Mouse (Mus musculus): ENCODE results near the gene Igsf21. TPM values are rescaled to one million over a fixed set of nuclear protein-coding genes. Genes with fewer than 3 reads are reported as not detected.

Igsf21 gene
- polyA plus RNA-seq, 1 experiment = 36.1 TPM

- DNase-seq (ENCODE audit: low read depth) = no peak
- TF ChIP-seq POLR2A (IDR thresholded peaks at IDR 0.05; ENCODE audit: borderline replicate concordance, extremely low read depth, insufficient read depth, insufficient read length, poor library complexity, severe bottlenecking) (no peak), CTCF (IDR thresholded peaks at IDR 0.05; ENCODE audit: borderline replicate concordance, extremely low read depth, insufficient read depth, insufficient read length) (no peak)
Observed at GRCm38 (mm10) chr4:140109626-140109948, 137.0 kb downstream of the Igsf21 start.

DNA sequence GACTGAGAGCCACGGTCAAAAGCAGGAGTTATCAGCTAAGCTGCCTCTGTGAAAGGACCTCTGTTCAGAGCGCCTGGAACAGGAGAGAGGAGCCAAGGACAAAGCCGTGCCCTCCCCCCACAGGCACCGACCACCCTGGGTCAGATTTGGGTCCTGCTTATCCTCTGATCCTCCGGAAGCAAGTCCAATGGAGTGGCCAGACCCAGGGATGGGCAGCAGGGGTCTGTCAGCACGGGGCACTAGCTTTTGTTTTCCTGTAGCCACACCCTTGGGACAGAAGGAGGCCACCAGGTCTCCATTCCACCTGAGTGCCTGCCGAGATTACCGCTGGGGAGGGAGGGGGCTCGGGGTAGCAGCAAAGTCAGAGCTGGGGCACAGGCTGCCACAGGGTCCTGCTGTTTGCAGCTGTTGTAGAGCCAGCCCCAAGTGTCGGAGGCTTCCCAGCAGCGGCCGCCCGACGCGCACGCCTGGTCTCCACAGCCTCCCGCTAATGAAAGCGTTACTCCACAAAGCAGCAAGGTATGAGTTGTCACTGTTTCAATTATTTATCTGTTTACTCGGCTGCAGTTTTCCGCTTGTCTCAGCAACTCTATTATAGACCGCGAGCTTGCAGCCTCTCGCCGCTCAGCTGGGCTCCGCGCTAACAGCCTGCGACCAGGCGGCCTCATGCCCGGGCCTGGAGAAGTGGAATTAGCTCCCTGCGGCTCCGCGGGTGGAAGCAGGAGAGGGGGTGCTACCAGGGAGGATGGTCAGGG is 137.5 kb downstream of the Igsf21 start:
- TF ChIP-seq CTCF (IDR thresholded peaks at IDR 0.05; ENCODE audit: borderline replicate concordance, extremely low read depth, insufficient read depth, insufficient read length) (no peak), POLR2A (IDR thresholded peaks at IDR 0.05; ENCODE audit: borderline replicate concordance, extremely low read depth, insufficient read depth, insufficient read length, poor library complexity, severe bottlenecking) (no peak)
- DNase-seq (ENCODE audit: low read depth) = peak; percentile 74

DNA sequence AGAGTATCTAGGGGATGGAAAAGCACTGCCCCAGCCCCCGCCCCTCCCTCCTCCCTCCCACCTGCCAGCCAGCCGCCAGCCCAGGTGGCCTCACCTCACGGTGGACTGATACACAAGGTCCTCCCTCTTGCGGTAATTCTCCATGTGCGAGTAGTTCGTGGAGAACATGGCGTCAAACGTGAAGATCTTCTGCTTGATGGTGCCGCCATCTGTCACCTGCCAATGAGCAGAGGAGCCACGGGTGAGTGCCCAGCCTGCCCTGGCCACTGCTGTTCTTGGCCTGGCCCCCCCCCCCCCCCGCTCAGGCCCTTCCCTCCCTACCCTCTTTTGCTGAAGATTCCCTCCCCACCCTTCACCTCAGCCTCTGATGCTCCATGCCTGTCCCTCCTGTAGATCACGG is 139.4 kb downstream of the Igsf21 start:
- DNase-seq (ENCODE audit: low read depth) = no peak
- TF ChIP-seq POLR2A (IDR thresholded peaks at IDR 0.05; ENCODE audit: borderline replicate concordance, extremely low read depth, insufficient read depth, insufficient read length, poor library complexity, severe bottlenecking) = no peak
- no peak for TF ChIP-seq CTCF (IDR thresholded peaks at IDR 0.05; ENCODE audit: borderline replicate concordance, extremely low read depth, insufficient read depth, insufficient read length)

DNA sequence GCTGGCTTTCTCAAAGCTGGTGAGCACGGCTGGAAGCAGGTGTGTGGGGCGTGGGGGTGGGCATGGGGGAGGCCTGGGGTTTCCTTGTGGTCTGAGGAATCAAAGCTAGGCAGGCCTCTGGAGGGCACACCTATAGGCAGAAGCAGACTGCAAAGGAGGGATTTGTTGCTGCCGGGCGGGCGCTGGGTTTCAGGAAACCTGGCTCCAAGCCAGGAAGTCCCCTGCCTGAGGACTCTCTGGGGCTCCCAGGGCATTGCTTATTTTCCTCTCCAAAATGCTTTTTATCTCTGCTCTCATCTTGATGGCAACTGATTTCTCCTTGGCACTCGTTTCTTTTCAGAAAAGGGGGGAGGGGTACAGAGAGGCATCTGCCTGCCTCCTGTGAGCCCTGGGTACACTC is 141.8 kb downstream of the Igsf21 start:
- TF ChIP-seq POLR2A (IDR thresholded peaks at IDR 0.05; ENCODE audit: borderline replicate concordance, extremely low read depth, insufficient read depth, insufficient read length, poor library complexity, severe bottlenecking) (no peak), CTCF (IDR thresholded peaks at IDR 0.05; ENCODE audit: borderline replicate concordance, extremely low read depth, insufficient read depth, insufficient read length) (no peak)
- peak; percentile 76 for DNase-seq (ENCODE audit: low read depth)

DNA sequence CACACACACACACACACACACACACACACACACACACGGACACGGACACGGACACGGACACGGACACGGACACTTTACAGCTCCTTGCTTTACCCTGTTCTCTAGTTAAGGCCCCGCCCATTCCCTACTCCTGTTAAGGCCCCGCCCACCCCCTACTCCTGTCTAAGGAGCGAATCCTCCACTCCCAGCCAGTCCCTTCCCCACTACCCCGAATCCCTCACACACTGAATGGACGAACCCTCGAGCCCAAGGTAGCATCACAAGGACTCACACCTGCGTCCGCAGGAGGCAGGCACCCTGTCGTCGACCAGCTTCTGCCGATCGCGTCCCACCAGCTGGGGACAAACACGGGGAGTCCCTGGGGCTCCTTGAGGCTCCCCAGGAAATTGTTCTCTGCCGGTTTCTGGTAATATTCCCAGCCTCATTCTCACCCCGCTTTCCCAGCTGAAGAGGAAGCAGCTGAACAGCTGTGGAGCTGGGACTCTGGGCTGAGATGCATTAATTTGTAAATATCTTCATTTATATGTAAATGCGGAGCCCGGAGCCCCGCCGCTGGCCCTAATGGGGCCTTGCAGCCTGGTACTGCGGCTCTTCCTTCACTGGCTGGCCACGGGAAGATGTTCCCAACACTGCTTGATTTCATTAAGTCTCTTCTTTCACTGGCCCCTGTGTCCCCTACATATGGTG is 143.1 kb downstream of the Igsf21 start:
- TF ChIP-seq CTCF (IDR thresholded peaks at IDR 0.05; ENCODE audit: borderline replicate concordance, extremely low read depth, insufficient read depth, insufficient read length) = no peak
- no peak for TF ChIP-seq POLR2A (IDR thresholded peaks at IDR 0.05; ENCODE audit: borderline replicate concordance, extremely low read depth, insufficient read depth, insufficient read length, poor library complexity, severe bottlenecking)
- peak; percentile 90 for DNase-seq (ENCODE audit: low read depth)

DNA sequence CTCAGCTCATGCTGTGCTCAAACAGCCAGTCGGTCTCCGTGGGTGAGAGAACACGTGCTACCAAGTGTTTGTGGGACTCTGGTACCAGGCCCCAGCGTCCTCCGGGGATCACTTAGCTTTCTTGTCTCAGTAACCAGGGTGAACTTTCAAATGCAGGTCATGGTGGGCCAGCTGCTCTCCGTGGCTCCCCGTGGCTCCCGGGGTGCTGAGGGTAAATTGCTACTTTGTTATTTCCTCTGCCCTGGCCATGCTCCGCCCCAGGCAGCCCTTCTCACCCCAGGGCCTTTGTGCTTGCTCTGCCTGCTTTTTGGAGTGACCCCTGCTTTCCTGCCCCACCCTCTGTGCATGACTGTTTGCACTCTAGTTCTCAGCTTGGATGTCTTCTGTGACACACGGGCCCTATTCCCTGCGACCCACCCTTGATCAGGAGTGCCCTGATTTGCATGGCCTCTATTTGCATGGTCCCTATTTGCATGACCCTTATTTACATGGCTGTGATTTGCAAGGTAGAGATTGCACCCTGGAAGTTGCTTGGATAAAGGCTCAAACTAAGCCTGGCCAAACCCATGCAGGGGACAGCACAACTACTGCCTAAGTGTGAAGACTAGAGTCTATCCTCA is 143.9 kb downstream of the Igsf21 start:
- TF ChIP-seq POLR2A (IDR thresholded peaks at IDR 0.05; ENCODE audit: borderline replicate concordance, extremely low read depth, insufficient read depth, insufficient read length, poor library complexity, severe bottlenecking) (no peak), CTCF (IDR thresholded peaks at IDR 0.05; ENCODE audit: borderline replicate concordance, extremely low read depth, insufficient read depth, insufficient read length) (no peak)
- no peak for DNase-seq (ENCODE audit: low read depth)

DNA sequence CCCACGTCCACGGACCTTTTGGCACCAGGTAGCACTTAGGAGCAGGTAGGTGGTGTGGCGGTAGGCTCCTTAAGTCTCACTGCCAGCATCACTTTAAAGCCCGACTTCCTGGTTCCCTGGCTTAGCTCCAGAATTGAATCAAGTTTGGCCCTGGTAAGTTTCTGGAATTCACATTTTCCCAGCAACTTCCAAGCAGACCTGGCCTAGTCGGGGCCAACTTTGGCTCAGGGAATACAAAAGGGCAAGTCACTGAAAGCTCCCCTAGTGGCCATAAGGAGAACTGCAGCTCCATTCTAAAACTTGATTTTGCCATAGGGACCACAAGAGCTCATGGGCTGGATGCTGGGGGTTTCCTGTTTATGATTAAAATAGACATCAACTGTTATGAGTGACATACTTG is 145.5 kb downstream of the Igsf21 start:
- TF ChIP-seq POLR2A (IDR thresholded peaks at IDR 0.05; ENCODE audit: borderline replicate concordance, extremely low read depth, insufficient read depth, insufficient read length, poor library complexity, severe bottlenecking) (no peak), CTCF (IDR thresholded peaks at IDR 0.05; ENCODE audit: borderline replicate concordance, extremely low read depth, insufficient read depth, insufficient read length) (peak; percentile 82)
- DNase-seq (ENCODE audit: low read depth) = peak; percentile 44

DNA sequence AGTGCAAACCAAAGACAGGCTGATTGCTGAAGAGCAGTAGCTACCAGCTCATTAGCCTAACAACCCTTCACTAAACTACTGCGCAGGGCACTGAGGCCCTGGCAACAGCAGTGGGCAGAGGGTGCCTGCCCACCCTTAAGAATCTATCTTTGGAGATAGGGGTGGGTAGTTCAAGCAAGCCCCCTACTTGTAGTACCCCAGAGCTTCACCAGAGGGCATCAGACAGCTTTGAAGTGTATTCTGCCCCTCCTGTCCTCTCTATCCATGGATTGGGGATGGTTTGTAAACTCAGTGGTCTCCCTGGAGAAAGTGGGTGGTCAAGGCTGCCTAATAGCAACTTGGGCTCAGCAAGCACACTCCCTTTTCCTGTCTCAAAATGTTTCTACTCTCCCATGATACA is 146.4 kb downstream of the Igsf21 start:
- TF ChIP-seq CTCF (IDR thresholded peaks at IDR 0.05; ENCODE audit: borderline replicate concordance, extremely low read depth, insufficient read depth, insufficient read length) (peak; percentile 61; the same call in 1 of the 2 replicates), POLR2A (IDR thresholded peaks at IDR 0.05; ENCODE audit: borderline replicate concordance, extremely low read depth, insufficient read depth, insufficient read length, poor library complexity, severe bottlenecking) (no peak)
- DNase-seq (ENCODE audit: low read depth) = peak; percentile 66

GRCm38 (mm10) chr4:140096283-140096682 is 150.3 kb downstream of the Igsf21 start:
- TF ChIP-seq CTCF (IDR thresholded peaks at IDR 0.05; ENCODE audit: borderline replicate concordance, extremely low read depth, insufficient read depth, insufficient read length) (peak; percentile 36; the same call in 1 of the 2 replicates), POLR2A (IDR thresholded peaks at IDR 0.05; ENCODE audit: borderline replicate concordance, extremely low read depth, insufficient read depth, insufficient read length, poor library complexity, severe bottlenecking) (no peak)
- no peak for DNase-seq (ENCODE audit: low read depth)

DNA sequence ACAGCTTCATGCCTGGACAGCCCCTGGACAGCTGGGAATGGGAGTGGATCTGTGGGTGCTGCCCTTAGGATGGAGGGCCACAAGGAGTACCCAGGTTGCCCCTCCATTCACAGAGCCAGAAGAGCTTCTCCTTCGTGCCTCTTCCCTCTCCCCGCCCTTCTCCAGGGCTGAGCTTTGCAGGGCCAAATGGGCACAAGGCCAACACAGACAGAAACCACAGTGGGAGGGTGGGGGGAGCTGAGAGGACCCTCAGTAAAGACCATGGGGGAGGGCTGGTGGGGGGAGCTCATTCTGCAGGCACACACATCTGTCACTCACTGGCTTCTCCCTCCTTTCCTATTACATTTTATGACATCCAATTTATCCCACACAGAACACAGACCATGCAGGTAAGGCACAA is 151.7 kb downstream of the Igsf21 start:
- DNase-seq (ENCODE audit: low read depth) = peak; percentile 67
- TF ChIP-seq CTCF (IDR thresholded peaks at IDR 0.05; ENCODE audit: borderline replicate concordance, extremely low read depth, insufficient read depth, insufficient read length) (no peak), POLR2A (IDR thresholded peaks at IDR 0.05; ENCODE audit: borderline replicate concordance, extremely low read depth, insufficient read depth, insufficient read length, poor library complexity, severe bottlenecking) (no peak)

DNA sequence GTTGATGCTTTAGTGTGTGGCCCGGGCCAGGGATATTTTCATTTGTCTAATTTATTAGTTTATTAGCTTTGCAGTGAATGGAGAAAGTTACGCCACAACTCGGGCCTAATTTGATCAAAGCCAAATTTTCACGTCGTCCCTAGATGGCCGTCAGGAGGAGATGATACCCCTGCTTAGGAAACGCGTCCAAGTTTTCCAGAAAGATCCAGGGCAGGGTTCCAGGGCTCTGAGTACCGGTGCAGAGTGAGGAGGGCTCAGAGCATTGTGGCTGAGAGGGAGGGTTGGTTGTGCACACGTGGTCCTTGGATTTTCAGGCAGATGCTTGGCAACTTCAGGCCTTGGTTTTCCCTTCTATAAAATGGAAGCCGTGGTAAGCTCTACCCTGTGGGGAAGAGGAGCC is 154.2 kb downstream of the Igsf21 start:
- DNase-seq (ENCODE audit: low read depth) = peak; percentile 45
- TF ChIP-seq POLR2A (IDR thresholded peaks at IDR 0.05; ENCODE audit: borderline replicate concordance, extremely low read depth, insufficient read depth, insufficient read length, poor library complexity, severe bottlenecking) = no peak
- no peak for TF ChIP-seq CTCF (IDR thresholded peaks at IDR 0.05; ENCODE audit: borderline replicate concordance, extremely low read depth, insufficient read depth, insufficient read length)
